Mouse (Mus musculus) inflammation-experienced regulatory T-cells, adult 6 months (primary cell): ENCODE results near the gene Alkbh2. TPM values are rescaled to one million over a fixed set of nuclear protein-coding genes. Genes with fewer than 3 reads are reported as not detected.

ENCODE experiments used
- ATAC-seq: one replicate; pipeline ENCODE4 v1.8.0; 2017
- polyA plus RNA-seq, 3 experiments: library from polyadenylated mRNA; unstranded; fragments of 100-300 nt; shearing (Covaris generic); gene quantifications; one replicate each; pipeline ENCODE4 v1.2.1; 2017

The Alkbh2 gene
- 1 to 10 TPM; 4.3 to 8.4 (median 5.4) TPM for polyA plus RNA-seq

- ATAC-seq: peak; percentile 15
Observed at GRCm38 (mm10) chr5:114127374-114128349, at the start of gene Alkbh2. Gene Alkbh2, minus strand, starts transcription at chr5:114128218.

GRCm38 (mm10) chr5:114176548-114177400 is 48.8 kb upstream of the Alkbh2 start:
- ATAC-seq: no peak

GRCm38 (mm10) chr5:114175596-114176171 is 47.7 kb upstream of the Alkbh2 start:
- peak; percentile 96 for ATAC-seq

- ATAC-seq: no peak
Observed at GRCm38 (mm10) chr5:114174639-114175038, 46.6 kb upstream of the Alkbh2 start.

- no peak for ATAC-seq
Observed at GRCm38 (mm10) chr5:114173877-114174581, 46.0 kb upstream of the Alkbh2 start.

- no peak for ATAC-seq
Observed at GRCm38 (mm10) chr5:114173458-114173857, 45.4 kb upstream of the Alkbh2 start.

- no peak for ATAC-seq
Observed at GRCm38 (mm10) chr5:114172936-114173335, 44.9 kb upstream of the Alkbh2 start.

- no peak for ATAC-seq
Observed at GRCm38 (mm10) chr5:114170345-114170744, 42.3 kb upstream of the Alkbh2 start.

- no peak for ATAC-seq
Observed at GRCm38 (mm10) chr5:114163117-114163696, 35.2 kb upstream of the Alkbh2 start.

- ATAC-seq: no peak
Observed at GRCm38 (mm10) chr5:114162106-114162815, 34.2 kb upstream of the Alkbh2 start.

- ATAC-seq: no peak
Observed at GRCm38 (mm10) chr5:114161424-114161823, 33.4 kb upstream of the Alkbh2 start.

GRCm38 (mm10) chr5:114157236-114157635 is 29.2 kb upstream of the Alkbh2 start:
- ATAC-seq: no peak

- ATAC-seq: no peak
Observed at GRCm38 (mm10) chr5:114155168-114155933, 27.3 kb upstream of the Alkbh2 start.

GRCm38 (mm10) chr5:114154765-114155164 is 26.7 kb upstream of the Alkbh2 start:
- no peak for ATAC-seq

GRCm38 (mm10) chr5:114153490-114153889 is 25.5 kb upstream of the Alkbh2 start:
- no peak for ATAC-seq

- no peak for ATAC-seq
Observed at GRCm38 (mm10) chr5:114152359-114153092, 24.5 kb upstream of the Alkbh2 start.

- no peak for ATAC-seq
Observed at GRCm38 (mm10) chr5:114147043-114147972, 19.3 kb upstream of the Alkbh2 start.
